Mouse (Mus musculus): ENCODE measurements around the gene Psmd14. TPM values are rescaled to one million over a fixed set of nuclear protein-coding genes. Genes with fewer than 3 reads are reported as not detected.

The Psmd14 gene
- total and polyA plus RNA-seq, 3 experiments: 156 to 217 TPM; not detected in 1

GRCm38 (mm10) chr2:61712526-61712925, 1.0 kb downstream of the Psmd14 start:
- Histone ChIP-seq H3K36me3 (ENCODE audit: control insufficient read depth in 1 of 2, insufficient read depth in 2 of 2, low read length in 2 of 2) (peaks cover 3 to 29% of the 10 kb centered on the region in 2 experiments), H3K4me1 (ENCODE audit: control insufficient read depth in 1 of 2, insufficient read depth in 2 of 2, low read length in 2 of 2) (peaks cover 2 to 11% of the 10 kb centered on the region in 2 experiments; a peak in 3 of 4 replicates), H3K4me3 (ENCODE audit: control insufficient read depth in 1 of 2, insufficient read depth in 1 of 2, low read depth in 2 of 2, low read length in 2 of 2) (peak overlapping the region; percentile 89 to 91), H3K79me2 (ENCODE audit: control insufficient read depth, insufficient read depth, low read length, poor library complexity) (peaks cover 49% of the 10 kb centered on the region), H3K9me3 (replicated peaks; ENCODE audit: insufficient read depth, low read length) (no peaks in the 10 kb centered on the region), H3K27ac (ENCODE audit: control insufficient read depth, low read depth, low read length) (no peak overlapping the region), H3K9ac (ENCODE audit: control insufficient read depth, low read depth, low read length, poor library complexity, severe bottlenecking) (peak overlapping the region; percentile 92), H3K27me3 (ENCODE audit: control insufficient read depth in 1 of 2, insufficient read depth in 2 of 2, low read length in 2 of 2) (no peaks in the 10 kb centered on the region)
- TF ChIP-seq ELF1 (IDR thresholded peaks at IDR 0.05; ENCODE audit: low read depth, low read length) (no peak), MYC (IDR thresholded peaks at IDR 0.05; ENCODE audit: low read depth, low read length) (0 out of 2 replicates have a peak, but pooled peaks have one; percentile 23), MAFK (IDR thresholded peaks at IDR 0.05; ENCODE audit: borderline replicate concordance, low read depth, low read length) (no peak)
- DNase-seq (ENCODE audit: low read depth, low spot score): peak; percentile 67

- H3K27ac ChIP-seq (ENCODE audit: control insufficient read depth, low read depth, low read length): no peak overlapping the region
- H3K4me3 ChIP-seq (ENCODE audit: control insufficient read depth in 1 of 2, insufficient read depth in 1 of 2, low read depth in 2 of 2, low read length in 2 of 2): no peak overlapping the region
- no peaks in the 10 kb centered on the region for H3K27me3 ChIP-seq (ENCODE audit: control insufficient read depth in 1 of 2, insufficient read depth in 2 of 2, low read length in 2 of 2)
- H3K4me1 ChIP-seq (ENCODE audit: control insufficient read depth in 1 of 2, insufficient read depth in 2 of 2, low read length in 2 of 2): no peaks in the 10 kb centered on the region
- no peaks in the 10 kb centered on the region for H3K9me3 ChIP-seq (replicated peaks; ENCODE audit: insufficient read depth, low read length)
- H3K36me3 ChIP-seq (ENCODE audit: control insufficient read depth in 1 of 2, insufficient read depth in 2 of 2, low read length in 2 of 2): peaks cover 4 to 19% of the 10 kb centered on the region in 2 experiments
- no peak for DNase-seq (ENCODE audit: low read depth, low spot score)
- no peak for TF ChIP-seq MAX (IDR thresholded peaks at IDR 0.05; ENCODE audit: low read length)
- no peak for TF ChIP-seq MAFK (IDR thresholded peaks at IDR 0.05; ENCODE audit: borderline replicate concordance, low read depth, low read length)
- no peak for TF ChIP-seq GABPA (IDR thresholded peaks at IDR 0.05; ENCODE audit: low read depth, low read length)
- no peak for TF ChIP-seq JUND (IDR thresholded peaks at IDR 0.05; ENCODE audit: low read depth, low read length)
- TF ChIP-seq SIN3A (IDR thresholded peaks at IDR 0.05; ENCODE audit: low read length): no peak
- no peak overlapping the region for H3K9ac ChIP-seq (ENCODE audit: control insufficient read depth, low read depth, low read length, poor library complexity, severe bottlenecking)
- peaks cover 36% of the 10 kb centered on the region for H3K79me2 ChIP-seq (ENCODE audit: control insufficient read depth, insufficient read depth, low read length, poor library complexity)
Observed at GRCm38 (mm10) chr2:61722401-61722982, 11.0 kb downstream of the Psmd14 start.

- Histone ChIP-seq H3K79me2 (ENCODE audit: control insufficient read depth, insufficient read depth, low read length, poor library complexity) (peaks cover 17% of the 10 kb centered on the region), H3K27ac (ENCODE audit: control insufficient read depth, low read depth, low read length) (no peak overlapping the region), H3K27me3 (ENCODE audit: control insufficient read depth in 1 of 2, insufficient read depth in 2 of 2, low read length in 2 of 2) (no peaks in the 10 kb centered on the region), H3K36me3 (ENCODE audit: control insufficient read depth in 1 of 2, insufficient read depth in 2 of 2, low read length in 2 of 2) (peaks cover 22 to 23% of the 10 kb centered on the region in 2 experiments), H3K4me1 (ENCODE audit: control insufficient read depth in 1 of 2, insufficient read depth in 2 of 2, low read length in 2 of 2) (peaks cover 7 to 16% of the 10 kb centered on the region in 2 experiments; a peak in 3 of 4 replicates), H3K4me3 (ENCODE audit: control insufficient read depth in 1 of 2, insufficient read depth in 1 of 2, low read depth in 2 of 2, low read length in 2 of 2) (no peak overlapping the region), H3K9ac (ENCODE audit: control insufficient read depth, low read depth, low read length, poor library complexity, severe bottlenecking) (no peak overlapping the region), H3K9me3 (replicated peaks; ENCODE audit: insufficient read depth, low read length) (no peaks in the 10 kb centered on the region)
- DNase-seq (ENCODE audit: low read depth, low spot score): no peak
- TF ChIP-seq JUND (IDR thresholded peaks at IDR 0.05; ENCODE audit: low read depth, low read length): no peak
Observed at GRCm38 (mm10) chr2:61732802-61733486, 21.4 kb downstream of the Psmd14 start.

Measured in MEL (cell line).